Mouse (Mus musculus) liver (tissue): ENCODE data around the gene Sox2.

Experiments
- DNase-seq: peaks from one replicate; pipeline ENCODE4 v3.0.0-alpha.2; 2020; ENCODE audit warnings: mixed read lengths

Sox2 gene

GRCm38 (mm10) chr3:34643536-34644115, 6.6 kb upstream of the Sox2 start:
- DNase-seq: no peak

DNA sequence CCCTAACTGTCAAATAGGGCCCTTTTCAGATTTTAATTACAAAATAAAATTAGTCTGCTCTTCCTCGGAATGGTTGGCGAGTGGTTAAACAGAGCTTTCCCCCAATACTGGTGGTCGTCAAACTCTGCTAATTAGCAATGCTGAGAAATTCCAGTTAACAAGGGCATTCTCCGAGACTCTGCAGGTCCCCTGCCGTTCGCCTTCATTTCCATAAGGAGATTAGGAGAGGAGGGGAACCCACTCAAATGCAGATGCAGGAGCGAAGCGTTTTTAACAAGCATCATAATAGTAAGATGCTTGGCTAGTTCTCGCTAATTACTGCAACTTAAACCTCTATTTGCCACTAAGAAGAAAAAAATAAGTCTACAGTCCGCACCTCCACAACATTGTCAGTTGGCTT, 4.0 kb upstream of the Sox2 start:
- DNase-seq: no peak

DNA sequence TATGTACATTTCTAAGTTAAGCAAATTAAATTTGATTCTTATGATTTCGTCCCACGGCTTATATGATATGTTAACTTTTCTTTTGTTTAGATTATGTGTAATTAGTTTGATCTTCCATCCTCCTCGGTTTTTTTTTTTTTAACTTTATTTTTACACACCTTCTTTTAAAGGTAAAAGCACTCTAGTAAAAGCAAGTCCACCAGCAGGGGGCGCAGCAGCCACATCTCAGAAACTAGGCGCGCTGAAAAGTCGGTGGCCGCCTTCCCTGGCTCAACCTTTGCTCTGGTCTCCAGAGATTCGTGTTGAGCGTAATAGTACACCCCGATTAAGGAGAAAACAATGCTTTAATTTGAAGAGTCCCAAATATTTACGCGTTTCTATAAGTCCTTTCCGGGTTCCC, 2.5 kb upstream of the Sox2 start:
- peak; percentile 73 for DNase-seq

GRCm38 (mm10) chr3:34648105-34648832, 1.9 kb upstream of the Sox2 start:
- DNase-seq: no peak

GRCm38 (mm10) chr3:34648833-34649719, 1.1 kb upstream of the Sox2 start:
- DNase-seq: no peak

DNA sequence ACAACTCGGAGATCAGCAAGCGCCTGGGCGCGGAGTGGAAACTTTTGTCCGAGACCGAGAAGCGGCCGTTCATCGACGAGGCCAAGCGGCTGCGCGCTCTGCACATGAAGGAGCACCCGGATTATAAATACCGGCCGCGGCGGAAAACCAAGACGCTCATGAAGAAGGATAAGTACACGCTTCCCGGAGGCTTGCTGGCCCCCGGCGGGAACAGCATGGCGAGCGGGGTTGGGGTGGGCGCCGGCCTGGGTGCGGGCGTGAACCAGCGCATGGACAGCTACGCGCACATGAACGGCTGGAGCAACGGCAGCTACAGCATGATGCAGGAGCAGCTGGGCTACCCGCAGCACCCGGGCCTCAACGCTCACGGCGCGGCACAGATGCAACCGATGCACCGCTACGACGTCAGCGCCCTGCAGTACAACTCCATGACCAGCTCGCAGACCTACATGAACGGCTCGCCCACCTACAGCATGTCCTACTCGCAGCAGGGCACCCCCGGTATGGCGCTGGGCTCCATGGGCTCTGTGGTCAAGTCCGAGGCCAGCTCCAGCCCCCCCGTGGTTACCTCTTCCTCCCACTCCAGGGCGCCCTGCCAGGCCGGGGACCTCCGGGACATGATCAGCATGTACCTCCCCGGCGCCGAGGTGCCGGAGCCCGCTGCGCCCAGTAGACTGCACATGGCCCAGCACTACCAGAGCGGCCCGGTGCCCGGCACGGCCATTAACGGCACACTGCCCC, 586 bp downstream of the Sox2 start:
- DNase-seq: no peak

DNA sequence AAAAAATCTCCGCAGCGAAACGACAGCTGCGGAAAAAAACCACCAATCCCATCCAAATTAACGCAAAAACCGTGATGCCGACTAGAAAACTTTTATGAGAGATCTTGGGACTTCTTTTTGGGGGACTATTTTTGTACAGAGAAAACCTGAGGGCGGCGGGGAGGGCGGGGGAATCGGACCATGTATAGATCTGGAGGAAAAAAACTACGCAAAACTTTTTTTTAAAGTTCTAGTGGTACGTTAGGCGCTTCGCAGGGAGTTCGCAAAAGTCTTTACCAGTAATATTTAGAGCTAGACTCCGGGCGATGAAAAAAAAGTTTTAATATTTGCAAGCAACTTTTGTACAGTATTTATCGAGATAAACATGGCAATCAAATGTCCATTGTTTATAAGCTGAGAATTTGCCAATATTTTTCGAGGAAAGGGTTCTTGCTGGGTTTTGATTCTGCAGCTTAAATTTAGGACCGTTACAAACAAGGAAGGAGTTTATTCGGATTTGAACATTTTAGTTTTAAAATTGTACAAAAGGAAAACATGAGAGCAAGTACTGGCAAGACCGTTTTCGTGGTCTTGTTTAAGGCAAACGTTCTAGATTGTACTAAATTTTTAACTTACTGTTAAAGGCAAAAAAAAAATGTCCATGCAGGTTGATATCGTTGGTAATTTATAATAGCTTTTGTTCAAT, 1.4 kb downstream of the Sox2 start:
- no peak for DNase-seq

- DNase-seq: no peak
These were observed 2.4 kb downstream of the Sox2 start for GRCm38 (mm10) chr3:34652616-34653015.

DNA sequence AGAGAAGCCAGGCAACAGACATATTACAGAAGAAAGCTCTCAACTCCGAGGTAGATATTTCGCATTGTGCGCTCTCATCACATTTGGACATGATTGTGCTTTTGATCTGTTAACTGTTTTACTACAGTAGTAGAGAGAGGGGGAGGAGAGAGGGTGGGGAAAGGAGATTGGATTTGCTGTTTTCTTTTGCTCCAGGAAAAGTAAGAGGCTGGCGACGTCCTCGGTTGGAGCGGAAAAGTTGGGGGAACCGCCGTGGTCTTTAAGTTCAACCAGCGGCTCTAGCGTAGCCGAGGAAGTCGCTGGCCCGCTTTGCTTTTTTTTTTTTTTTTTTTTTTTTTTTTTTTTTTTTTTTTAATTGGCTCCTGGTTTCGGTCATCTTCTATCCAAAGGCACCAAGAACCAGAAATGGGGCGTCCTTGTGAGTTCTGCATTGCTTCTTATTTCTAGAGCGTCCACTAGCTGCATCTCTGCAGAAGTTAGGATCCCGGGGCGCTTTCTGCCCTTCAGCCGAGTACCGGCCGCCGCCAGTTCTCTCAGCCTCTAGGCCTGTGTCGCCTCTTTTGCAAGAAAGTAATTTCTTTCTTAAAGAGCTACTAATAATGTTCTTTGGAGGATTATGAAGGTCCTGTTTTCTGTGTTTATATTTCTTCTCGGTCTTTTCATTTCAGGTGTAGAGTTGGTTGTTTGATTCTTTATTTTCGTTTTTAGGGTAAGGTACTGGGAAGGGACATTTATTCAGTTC, 3.2 kb downstream of the Sox2 start:
- no peak for DNase-seq

- DNase-seq: no peak
These were observed 3.8 kb downstream of the Sox2 start for GRCm38 (mm10) chr3:34653977-34654500.

DNA sequence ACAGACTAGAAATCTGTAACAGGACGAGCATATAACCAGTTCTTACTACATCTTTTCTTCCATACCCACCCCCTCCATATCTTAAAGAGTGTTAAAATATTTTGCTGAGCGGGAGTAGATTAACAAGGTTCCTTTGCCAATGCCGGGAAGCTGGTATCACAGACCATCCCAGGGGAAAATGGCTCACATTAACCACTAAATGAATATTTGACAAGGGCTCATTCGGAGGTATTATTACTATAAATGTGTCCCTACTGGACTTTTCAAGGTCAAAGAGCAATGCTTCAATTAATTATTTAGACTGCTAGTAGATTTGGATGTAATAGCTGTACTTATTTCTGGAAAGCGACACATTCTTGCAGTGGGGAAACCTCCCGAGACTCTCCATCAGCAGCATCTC, 4.6 kb downstream of the Sox2 start:
- DNase-seq: no peak

GRCm38 (mm10) chr3:34655311-34656075, 5.3 kb downstream of the Sox2 start:
- DNase-seq: no peak

- no peak for DNase-seq
These were observed 5.9 kb downstream of the Sox2 start for GRCm38 (mm10) chr3:34656153-34656552.

DNA sequence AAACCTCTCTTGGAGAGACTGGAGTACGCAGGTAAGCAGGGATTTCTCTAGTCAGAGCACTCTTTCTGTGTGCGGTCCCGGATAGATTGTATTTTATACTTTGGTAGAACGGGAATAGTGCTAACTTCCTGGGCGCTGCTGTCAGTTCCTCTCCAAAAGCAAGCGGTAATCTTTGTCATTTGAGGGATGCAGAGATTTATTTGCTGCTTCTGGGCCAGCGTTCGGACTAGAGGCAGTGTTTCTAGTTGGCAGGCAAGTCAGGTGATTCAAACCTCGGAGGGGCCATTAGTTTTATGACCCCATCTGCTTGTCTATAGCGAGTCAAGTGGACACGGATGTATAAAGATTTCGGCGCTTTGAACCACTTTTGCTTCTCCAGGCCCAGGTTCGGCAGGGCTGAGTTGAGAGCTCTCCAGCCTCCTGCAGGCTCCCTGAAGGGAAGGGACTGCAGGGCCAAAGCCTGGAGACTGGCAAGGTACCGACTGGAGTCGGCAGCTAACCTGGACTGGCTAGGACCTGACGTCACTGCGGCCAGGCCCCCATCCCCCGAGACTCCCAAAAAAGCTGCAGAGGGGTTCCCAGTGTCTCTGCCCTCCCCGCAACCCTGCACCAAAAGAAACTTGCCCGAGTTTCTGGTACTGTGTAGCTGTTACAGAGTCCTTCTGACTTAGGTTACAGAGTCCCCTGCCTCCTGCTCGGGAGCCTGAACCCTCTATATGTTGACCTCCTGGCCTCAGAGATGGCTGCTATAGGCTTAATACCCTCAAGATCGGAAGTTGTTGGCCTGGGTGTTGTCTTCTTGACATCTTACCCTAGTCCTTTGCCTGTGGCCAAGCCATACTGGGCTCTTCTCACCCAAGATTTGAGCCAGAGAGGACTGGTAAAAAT, 6.9 kb downstream of the Sox2 start:
- DNase-seq: no peak

GRCm38 (mm10) chr3:34657701-34658090, 7.5 kb downstream of the Sox2 start:
- DNase-seq: no peak

GRCm38 (mm10) chr3:34658241-34658965, 8.2 kb downstream of the Sox2 start:
- no peak for DNase-seq

GRCm38 (mm10) chr3:34658966-34659535, 8.8 kb downstream of the Sox2 start:
- no peak for DNase-seq

GRCm38 (mm10) chr3:34659861-34660260, 9.7 kb downstream of the Sox2 start:
- DNase-seq: no peak
